Mouse (Mus musculus) fat pad, adult 2 months (tissue): ENCODE results near the gene Arnt.
"Not testable (repeated sequence)": the region's sequence is repeated elsewhere in the genome, so short reads cannot be mapped to it uniquely, and the experiment has no call there.

ENCODE experiments used
- DNase-seq: peaks from one replicate; pipeline ENCODE4 v3.0.0-alpha.2; 2011; ENCODE audit warnings: low read depth, low spot score; ENCODE audit errors: extremely low read depth

Arnt gene

GRCm38 (mm10) chr3:95434136-95434982 is at the start of gene Arnt:
TSS of gene Arnt (plus strand) at chr3:95434388.
- DNase-seq = peak; percentile 76

- no peak for DNase-seq
Measured at GRCm38 (mm10) chr3:95385401-95386075, 48.6 kb upstream of the Arnt start.

- no peak for DNase-seq
Measured at GRCm38 (mm10) chr3:95394385-95394784, 39.8 kb upstream of the Arnt start.

DNA sequence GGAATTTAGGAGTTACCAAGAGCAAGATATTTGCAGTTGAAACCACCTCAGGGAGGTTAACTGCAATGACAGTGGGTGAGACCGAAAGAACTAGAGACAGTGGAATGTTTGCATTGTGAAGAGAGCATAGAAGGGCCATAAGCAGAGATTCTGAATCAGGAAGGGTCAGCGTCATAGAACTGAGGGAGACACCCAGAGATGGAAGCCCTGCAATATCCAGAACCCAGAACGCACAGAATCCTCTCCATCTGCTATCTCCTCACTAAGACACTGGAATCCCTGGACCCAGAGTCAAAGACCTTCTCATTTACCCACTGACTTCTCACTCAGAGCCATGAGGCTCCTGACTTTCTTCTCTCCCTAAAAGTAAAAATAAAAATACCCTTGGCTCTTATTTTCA is 31.4 kb upstream of the Arnt start, which contains the start of gene 4930558C23Rik:
4930558C23Rik (minus strand) TSS at position 101 of the 400 bp plus-strand sequence.
- DNase-seq = no peak

DNA sequence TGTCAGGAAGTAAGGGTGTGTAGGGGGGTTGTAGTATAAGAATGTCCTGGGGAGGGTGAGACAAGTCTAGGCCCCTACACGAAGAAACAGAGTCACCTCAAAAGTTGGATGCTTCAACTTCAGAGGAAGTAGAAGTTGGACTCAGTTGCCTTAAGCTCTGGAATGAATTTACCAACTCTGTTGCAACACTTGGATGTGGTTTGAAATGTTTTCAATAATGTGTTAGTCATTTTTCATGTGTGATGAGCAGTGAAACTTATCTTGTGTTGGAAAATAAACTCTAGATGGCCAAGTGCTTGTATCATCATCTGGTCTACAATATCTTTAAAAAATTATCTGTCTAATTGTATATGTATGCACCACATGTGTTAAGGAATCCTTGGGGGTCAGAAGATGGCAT is 26.5 kb upstream of the Arnt start:
- no peak for DNase-seq

- no peak for DNase-seq
Measured at GRCm38 (mm10) chr3:95408852-95409251, 25.3 kb upstream of the Arnt start.

DNA sequence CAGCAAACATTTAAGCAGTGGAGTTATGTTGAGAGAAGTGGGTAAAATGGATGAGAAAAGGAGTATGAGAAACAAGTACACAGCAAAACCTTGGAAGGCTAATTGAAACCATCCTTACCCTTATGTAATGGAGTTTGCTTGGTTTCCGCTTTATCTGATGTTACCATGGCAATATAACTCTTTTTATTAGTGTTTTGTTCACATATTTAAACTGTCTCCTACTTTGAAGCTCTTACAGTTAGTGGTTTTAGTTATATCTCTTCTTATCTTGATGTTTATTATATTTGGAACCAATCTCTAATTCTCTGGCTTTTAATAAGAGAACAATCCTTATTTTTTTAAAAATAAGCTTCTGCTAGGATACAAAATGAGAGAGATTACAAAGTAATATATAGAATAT is 21.9 kb upstream of the Arnt start:
- DNase-seq = no peak

GRCm38 (mm10) chr3:95417866-95418265 is 16.3 kb upstream of the Arnt start:
- no peak for DNase-seq

DNA sequence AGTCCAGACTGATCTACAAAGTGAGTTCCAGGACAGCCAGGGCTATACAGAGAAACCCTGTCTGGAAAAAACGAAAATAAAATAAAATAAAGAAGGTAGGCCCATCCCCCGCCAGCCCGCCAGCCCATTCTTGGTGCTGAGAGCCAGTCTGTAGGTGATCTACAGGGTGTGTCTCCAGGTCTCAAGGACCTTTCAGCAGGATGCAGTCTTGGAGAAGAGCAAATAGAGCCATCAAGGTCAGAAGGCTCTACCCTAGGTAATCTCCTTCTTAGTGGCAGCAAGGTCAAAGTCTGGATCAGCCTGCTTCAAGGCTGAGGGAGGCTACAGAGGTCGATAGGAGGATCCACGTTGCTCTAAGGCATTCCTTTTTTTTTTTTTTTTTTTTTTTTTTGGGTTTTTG is 7.7 kb upstream of the Arnt start:
- DNase-seq = not testable (repeated sequence)

DNA sequence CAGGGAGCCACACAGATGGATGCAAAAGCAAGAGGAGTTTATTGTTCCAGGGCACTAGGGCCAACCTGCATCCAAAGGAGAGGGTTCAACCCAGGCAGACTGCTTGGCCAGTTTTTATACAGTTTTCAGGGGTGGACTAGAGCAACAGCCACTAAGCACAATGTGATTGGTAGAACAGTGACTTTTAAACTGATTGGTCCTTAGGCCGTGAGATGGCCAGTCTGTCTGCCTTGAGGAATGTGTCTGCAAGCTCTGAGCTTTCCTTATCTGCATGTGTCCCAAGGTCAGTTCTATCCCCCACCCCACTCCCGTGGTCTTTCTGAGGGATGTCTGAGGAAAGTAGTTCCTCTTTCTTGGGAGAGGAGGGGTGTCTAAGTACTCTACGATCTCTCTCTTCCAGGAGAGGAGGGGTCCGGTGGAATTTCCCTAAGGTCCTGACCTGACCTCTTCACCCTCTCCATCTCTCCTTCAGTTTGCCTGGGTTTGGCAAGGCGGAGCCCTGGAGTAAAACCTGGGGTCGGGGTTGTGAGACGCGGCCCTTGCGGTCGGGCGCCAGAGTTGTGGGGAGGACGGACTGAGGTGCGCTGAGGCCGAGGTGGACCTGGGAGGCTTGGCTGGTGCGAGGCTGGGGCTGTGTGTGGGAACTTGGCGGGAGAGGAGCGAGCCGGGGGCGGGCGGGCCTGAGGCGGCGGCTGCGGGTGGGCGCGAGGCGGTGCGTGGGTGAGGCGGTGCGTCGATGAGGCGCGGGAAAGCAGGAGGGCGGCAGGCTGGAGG is 6.9 kb upstream of the Arnt start:
- not testable (repeated sequence) for DNase-seq

- DNase-seq = not testable (repeated sequence)
Measured at GRCm38 (mm10) chr3:95427891-95428238, 6.3 kb upstream of the Arnt start.

GRCm38 (mm10) chr3:95428423-95428822 is 5.8 kb upstream of the Arnt start:
- not testable (repeated sequence) for DNase-seq

DNA sequence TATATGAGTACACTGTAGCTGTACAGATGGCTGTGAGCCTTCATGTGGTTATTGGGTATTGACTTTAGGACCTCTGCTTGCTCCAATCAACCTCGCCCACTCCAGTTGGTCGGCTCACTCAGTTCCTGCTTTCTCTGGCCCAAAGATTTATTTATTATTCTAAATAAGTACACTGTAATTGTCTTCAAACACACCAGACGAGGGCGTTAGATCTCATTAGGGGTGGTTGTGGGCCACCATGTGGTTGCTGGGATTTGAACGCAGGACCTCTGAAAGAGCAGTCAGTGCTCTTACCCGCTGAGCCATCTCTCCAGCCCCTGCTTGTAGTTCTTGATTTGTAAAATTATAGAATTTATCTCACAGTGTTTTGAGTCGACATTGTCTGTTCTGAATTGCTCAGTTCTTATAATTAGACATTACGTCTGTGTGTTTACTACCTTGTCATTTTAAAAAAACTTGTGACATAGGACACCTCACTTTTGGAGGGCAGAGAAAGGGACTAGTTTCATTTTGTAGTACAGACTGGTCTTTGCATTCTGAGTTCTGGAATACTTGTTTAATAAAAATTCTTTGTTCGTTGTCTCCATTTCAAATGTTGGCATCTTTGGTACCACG is 780 bp upstream of the Arnt start:
- DNase-seq = no peak

GRCm38 (mm10) chr3:95434983-95435370 is 789 bp downstream of the Arnt start:
- DNase-seq = no peak

- DNase-seq = no peak
Measured at GRCm38 (mm10) chr3:95435561-95435960, 1.4 kb downstream of the Arnt start.

DNA sequence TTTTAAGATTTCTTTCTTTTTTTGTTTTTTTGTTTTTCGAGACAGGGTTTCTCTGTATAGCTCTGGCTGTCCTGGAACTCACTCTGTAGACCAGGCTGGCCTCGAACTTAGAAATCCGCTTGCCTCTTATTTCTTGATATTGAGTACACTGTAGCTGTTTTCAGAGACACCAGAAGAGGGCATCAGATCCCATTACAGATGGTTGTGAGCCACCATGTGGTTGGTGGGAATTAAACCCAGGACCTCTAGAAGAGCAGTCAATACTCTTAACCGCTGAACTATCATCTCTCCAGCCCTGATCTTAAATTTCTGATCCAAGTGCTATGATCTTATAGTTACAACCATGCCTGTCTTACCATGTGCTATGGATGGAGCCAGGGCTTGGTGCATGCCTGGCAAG is 4.4 kb downstream of the Arnt start:
- not testable (repeated sequence) for DNase-seq

GRCm38 (mm10) chr3:95439670-95440069 is 5.5 kb downstream of the Arnt start:
- DNase-seq = no peak

DNA sequence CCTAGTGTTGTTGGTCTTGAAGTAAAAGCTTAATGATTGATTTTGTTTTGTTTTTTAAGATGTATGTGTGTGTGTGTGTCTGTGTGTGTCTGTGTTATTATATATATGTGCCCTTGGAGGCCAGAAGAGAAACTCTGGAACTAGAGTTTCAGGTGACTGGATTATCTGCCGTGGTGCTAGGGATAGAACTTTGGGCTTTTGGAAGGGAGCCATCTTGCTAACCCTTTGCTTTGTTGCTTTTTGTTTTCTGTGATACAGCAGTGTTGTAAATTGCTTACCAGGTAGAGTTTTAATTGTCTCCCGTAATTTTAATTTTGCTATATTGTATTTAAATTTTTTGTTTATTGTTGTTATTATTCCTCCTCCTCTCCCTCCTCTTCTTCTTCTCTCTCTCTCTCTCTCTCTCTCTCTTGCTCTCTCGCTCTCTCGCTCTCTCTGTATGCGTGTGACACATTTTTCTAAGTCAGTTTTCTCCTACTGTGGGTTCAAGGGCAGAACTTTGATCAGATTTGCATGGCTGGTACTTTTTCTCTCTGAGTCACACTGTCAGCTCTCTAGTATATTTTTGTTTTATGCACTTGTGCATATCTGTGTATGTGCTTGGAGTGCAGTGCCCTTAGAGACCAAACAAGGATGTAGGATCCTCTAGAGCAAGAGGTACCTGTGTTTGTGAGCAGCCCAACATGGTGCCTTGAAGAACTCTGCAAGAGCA is 8.4 kb downstream of the Arnt start:
- no peak for DNase-seq

GRCm38 (mm10) chr3:95445311-95445710 is 11.1 kb downstream of the Arnt start:
- DNase-seq = no peak

DNA sequence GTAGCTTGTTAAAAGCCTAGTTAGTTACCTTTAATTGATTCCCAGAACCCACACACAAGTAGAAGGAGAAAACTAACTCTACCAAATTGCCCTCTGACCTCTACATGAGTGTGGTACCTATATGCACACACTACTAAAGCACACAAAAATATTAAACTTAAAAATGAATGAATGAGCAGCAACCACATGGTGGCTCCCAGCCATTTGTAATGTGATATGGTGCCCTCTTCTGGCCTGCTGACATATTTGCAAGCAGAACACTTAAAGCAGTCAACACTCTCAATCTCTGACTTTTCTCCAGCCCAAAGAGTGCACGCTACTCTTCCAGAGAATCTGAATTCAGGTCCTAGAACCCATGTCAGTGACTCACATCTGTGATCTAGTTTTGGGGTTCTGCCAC is 16.2 kb downstream of the Arnt start:
- no peak for DNase-seq

DNA sequence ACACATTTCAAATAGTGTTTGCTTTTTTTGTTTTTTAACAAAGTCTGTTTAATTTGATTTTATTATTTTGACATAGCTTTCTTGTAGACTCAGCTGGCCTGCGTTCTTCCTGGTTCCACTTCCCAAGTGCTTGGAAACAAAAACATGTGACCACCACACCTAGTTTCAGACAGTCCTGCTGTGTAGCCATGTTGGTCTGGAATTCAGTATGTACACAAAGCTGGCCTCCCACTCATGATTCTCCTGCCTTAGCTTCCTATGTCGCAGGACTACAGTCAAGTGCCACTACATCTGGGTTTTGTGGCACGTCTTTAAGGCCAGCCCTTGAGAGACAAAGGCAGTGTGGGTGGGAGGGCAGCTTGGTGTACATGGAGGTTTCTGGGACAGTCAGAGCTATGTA is 16.7 kb downstream of the Arnt start:
- no peak for DNase-seq
